Mouse (Mus musculus) stomach, embryonic 14.5 days (tissue): ENCODE data around the gene Rxrb. TPM values are rescaled to one million over a fixed set of nuclear protein-coding genes. Genes with fewer than 3 reads are reported as not detected.

Experiments
- ATAC-seq: fragments of 200-750 bp; cut with Nextera tagmentation; 2 replicates; pipeline ENCODE4 v1.8.0; 2017; ENCODE audit warnings: low read depth, moderate TSS enrichment; ENCODE audit not compliant: insufficient number of reproducible peaks, insufficient read depth, low FRiP score
- H3K27ac ChIP-seq: fragments of 300-500 bp; sonication (generic); 2 replicates; pipeline ENCODE4 v1.5.1; 2014; ENCODE audit warnings: mild to moderate bottlenecking, low read length, moderate library complexity, mixed read lengths
- H3K27me3 ChIP-seq: fragments of 300-500 bp; sonication (generic); 2 replicates; pipeline ENCODE4 v1.6.1; 2014; ENCODE audit warnings: low read length, control low read depth, mixed read lengths; ENCODE audit not compliant: control insufficient read depth, insufficient read depth
- H3K36me3 ChIP-seq: fragments of 300-500 bp; sonication (generic); 2 replicates; pipeline ENCODE4 v1.6.1; 2014; ENCODE audit warnings: mild to moderate bottlenecking, control low read depth, low read length, moderate library complexity, mixed read lengths; ENCODE audit not compliant: control insufficient read depth, insufficient read depth
- H3K4me1 ChIP-seq: fragments of 300-500 bp; sonication (generic); 2 replicates; pipeline ENCODE4 v1.6.1; 2014; ENCODE audit warnings: low read length, control low read depth, mixed read lengths; ENCODE audit not compliant: control insufficient read depth, insufficient read depth
- H3K4me2 ChIP-seq: fragments of 300-500 bp; sonication (generic); replicated peaks from 2 replicates; pipeline ENCODE4 v1.6.1; 2014; ENCODE audit warnings: low read depth, low read length, control low read depth
- H3K4me3 ChIP-seq: fragments of 300-500 bp; sonication (generic); 2 replicates; pipeline ENCODE4 v1.5.1; 2014; ENCODE audit warnings: low read depth, low read length, control low read depth
- H3K9ac ChIP-seq: fragments of 300-500 bp; sonication (generic); replicated peaks from 2 replicates; pipeline ENCODE4 v1.6.1; 2014; ENCODE audit warnings: low read depth, mild to moderate bottlenecking, control low read depth, low read length, moderate library complexity, mixed read lengths
- H3K9me3 ChIP-seq: fragments of 300-500 bp; sonication (generic); 2 replicates; pipeline ENCODE4 v1.6.1; 2016; ENCODE audit warnings: low read depth, low read length, control low read depth; ENCODE audit not compliant: control insufficient read depth
- WGBS: fragments of 180-500 bp; shearing (Covaris S2); extraction: QIAGEN DNeasy Blood & Tissue Kit; methylation state at CpG from one replicate; pipeline ENCODE4 v1.1.7; 2014; 5-methylcytosine and 5-hydroxymethylcytosine counted together
- polyA plus RNA-seq: library from polyadenylated mRNA; unstranded; fragments of >200 nt; fragmentation: Nextera tagmentation; extraction: Ambion mirVana; gene quantifications from 2 replicates; pipeline ENCODE4 v1.2.1, GENCODE M21; 2014

Rxrb gene
- polyA plus RNA-seq, 1 experiment from 2014 or later, result 21.7 TPM

DNA sequence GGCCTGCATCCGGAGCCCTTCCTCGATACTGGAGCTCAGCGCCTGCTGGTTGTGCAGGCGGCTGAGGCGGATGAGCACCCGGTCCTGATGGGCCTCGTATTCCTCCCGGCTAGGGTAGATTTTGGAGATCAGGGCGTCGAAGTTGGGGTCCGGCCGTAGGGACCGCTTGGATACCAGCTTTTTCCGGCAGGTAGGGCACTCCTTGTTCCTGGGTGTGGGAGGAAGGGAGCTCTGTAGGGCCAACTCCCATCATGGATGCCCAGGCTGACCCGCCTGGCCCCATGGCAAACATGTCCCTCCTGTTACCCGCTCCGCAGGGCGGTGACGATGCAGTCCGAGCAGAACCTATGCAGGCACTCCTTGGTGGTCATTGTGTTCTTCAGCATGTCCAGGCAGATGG, 8.6 kb upstream of the Rxrb start:
- no peak overlapping the region for H3K4me2 ChIP-seq
- H3K9me3 ChIP-seq, result no peaks in the 10 kb centered on the region
- WGBS, result 94% methylated on average over 20 of the region's 20 CpGs
- peaks cover 23% of the 10 kb centered on the region for H3K4me1 ChIP-seq
- no peak overlapping the region for H3K27ac ChIP-seq
- ATAC-seq, result no peak
- H3K27me3 ChIP-seq, result no peaks in the 10 kb centered on the region
- no peak overlapping the region for H3K4me3 ChIP-seq
- peaks cover 5% of the 10 kb centered on the region for H3K36me3 ChIP-seq
- H3K9ac ChIP-seq, result no peak overlapping the region

DNA sequence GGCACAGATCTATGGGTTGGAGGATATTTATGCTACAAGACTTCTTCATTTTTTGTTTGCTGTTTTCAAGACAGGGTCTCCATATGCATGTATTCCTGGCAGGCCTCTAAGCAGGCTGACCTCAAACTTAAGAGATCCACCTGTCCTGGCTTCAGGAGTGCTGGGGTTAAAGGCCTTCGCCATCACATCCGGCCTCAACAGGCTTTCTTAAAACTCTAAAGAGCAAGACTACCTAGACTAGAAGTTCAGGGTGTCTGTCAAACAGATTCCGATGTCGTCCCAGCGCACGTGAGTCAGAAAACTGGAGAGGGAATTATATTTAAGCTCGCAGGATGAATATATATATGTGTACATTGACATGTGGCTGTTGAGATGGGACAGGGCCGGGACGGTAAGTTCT, 7.9 kb upstream of the Rxrb start:
- Histone ChIP-seq H3K4me1 (peaks cover 27% of the 10 kb centered on the region), H3K9ac (0 out of 2 replicates have a peak overlapping the region, but pooled peaks have one; percentile 87), H3K36me3 (peaks cover 9% of the 10 kb centered on the region), H3K27me3 (no peaks in the 10 kb centered on the region), H3K4me3 (peak overlapping the region; percentile 90), H3K4me2 (peak overlapping the region; percentile 94), H3K27ac (0 out of 2 replicates have a peak overlapping the region, but pooled peaks have one; percentile 90), H3K9me3 (no peaks in the 10 kb centered on the region)
- ATAC-seq, result no peak
- WGBS, result 59% methylated on average over 9 of the region's 9 CpGs

DNA sequence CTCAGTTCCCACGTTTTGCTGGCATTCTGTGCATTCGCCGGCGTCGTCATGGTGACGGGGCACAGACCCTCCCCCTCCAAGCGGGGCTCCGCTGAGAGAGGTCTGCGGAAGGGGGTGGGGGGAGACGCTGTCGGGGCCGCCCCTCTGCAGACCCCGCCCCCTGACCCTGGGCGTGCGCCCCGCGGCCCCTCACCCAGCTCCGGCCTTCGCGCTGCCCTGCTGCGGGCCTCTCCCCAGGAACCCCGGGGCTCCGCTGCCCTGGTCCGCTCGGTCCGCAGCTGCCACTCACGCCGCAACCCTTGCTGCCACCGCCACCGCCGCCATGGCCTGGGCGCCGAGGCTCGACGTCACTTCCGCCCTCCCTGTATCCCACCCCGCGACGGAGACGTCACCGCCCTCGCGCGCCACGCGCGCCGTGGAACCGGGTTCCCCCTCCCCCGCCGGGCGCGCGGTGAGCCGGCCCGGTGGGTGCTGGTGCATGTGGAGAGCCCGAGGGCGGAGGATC, 7.2 kb upstream of the Rxrb start, which contains the start of gene Ring1:
Gene Ring1 (minus strand): TSS at position 364 of the 505 bp plus-strand sequence.
- H3K27me3 ChIP-seq, result no peaks in the 10 kb centered on the region
- H3K27ac ChIP-seq, result peak within 1 kb of the TSS; percentile 90
- H3K4me3 ChIP-seq, result peak within 1 kb of the TSS; percentile 90
- ATAC-seq, result peak; percentile 71
- no peaks in the 10 kb centered on the region for H3K9me3 ChIP-seq
- H3K4me1 ChIP-seq, result peaks cover 27% of the 10 kb centered on the region
- H3K4me2 ChIP-seq, result peak within 1 kb of the TSS; percentile 94
- H3K36me3 ChIP-seq, result peaks cover 16% of the 10 kb centered on the region
- WGBS, result 2% methylated on average over 48 of the region's 58 CpGs
- peak within 1 kb of the TSS; percentile 87 for H3K9ac ChIP-seq

DNA sequence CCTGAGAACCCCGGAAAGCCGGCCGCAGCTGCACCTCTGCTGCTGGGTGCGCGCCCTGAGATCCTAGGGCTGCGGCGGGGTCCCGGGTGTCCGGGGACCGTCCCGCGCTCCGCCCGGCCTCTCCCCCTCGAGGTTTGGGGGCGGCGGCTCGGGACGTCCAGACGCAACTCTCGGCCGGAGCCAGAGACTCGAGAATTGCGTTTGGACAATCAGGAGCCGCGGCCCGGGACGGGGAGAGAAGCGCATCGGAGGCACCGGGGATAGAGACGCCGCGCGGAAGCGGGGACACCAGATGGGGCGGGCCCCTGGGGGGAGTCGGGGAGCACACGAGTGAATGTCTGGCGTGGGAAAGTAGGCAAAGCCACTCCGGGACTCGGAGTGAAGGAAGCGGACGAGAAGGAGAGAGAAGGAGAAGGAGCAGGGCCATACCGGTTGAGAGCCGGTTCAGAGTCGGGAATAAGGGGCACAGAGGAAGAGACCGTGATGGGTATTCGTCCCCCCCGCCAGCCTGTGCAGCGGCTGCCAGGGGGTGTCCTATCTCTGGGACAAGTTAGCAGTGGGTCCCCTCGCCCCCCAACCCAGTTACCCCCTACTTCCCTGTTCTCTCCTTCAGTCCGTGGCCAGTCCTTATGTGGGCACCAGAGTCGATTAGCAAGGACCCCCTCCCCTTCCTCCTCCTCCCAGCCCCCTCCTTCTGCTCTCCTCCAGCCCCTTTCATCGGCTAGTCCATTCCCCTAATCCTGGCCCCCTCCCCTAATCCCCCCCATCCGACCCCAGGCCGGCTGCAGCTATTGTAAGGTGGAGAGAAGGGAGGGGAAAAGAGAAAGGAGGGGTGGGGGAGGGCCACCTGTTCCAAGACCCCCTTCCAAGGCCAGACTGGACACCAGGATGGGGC, 6.5 kb upstream of the Rxrb start:
- Histone ChIP-seq H3K9me3 (no peaks in the 10 kb centered on the region), H3K4me3 (peak overlapping the region; percentile 90), H3K27me3 (no peaks in the 10 kb centered on the region), H3K4me1 (peaks cover 32% of the 10 kb centered on the region), H3K27ac (peak overlapping the region; percentile 90), H3K36me3 (peaks cover 23% of the 10 kb centered on the region), H3K4me2 (peak overlapping the region; percentile 94), H3K9ac (peak overlapping the region; percentile 87)
- WGBS, result under 1% methylated on average over 55 of the region's 57 CpGs
- ATAC-seq, result peak; percentile 13; the same call in 1 of the 2 replicates

DNA sequence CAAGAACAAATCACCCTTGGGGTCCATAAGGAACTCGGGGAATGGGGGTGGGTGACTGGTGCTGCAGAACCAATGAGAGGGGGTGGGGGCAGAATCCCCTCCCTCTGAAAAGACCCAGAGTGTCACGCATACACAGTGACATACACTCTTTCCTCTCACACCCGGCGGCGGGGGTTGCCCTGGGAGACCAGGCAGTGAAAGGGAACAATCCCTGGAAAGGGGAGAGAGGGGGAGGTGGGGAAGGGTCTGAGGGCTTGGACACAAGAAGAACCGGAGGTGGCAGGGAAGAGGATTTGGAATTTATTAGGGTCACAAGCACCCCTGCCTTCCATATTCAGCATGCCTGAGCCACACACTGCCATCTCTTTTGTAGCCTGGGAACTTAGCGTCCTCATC, 5.9 kb upstream of the Rxrb start:
- H3K4me1 ChIP-seq, result peaks cover 39% of the 10 kb centered on the region
- H3K27ac ChIP-seq, result no peak overlapping the region
- peak overlapping the region; percentile 94 for H3K4me2 ChIP-seq
- WGBS, result 14% methylated on average over 7 of the region's 7 CpGs
- H3K4me3 ChIP-seq, result peak overlapping the region; percentile 90
- H3K36me3 ChIP-seq, result peaks cover 24% of the 10 kb centered on the region
- no peak overlapping the region; the same call in 1 of the 2 replicates for H3K9ac ChIP-seq
- H3K9me3 ChIP-seq, result no peaks in the 10 kb centered on the region
- no peak for ATAC-seq
- no peaks in the 10 kb centered on the region for H3K27me3 ChIP-seq

DNA sequence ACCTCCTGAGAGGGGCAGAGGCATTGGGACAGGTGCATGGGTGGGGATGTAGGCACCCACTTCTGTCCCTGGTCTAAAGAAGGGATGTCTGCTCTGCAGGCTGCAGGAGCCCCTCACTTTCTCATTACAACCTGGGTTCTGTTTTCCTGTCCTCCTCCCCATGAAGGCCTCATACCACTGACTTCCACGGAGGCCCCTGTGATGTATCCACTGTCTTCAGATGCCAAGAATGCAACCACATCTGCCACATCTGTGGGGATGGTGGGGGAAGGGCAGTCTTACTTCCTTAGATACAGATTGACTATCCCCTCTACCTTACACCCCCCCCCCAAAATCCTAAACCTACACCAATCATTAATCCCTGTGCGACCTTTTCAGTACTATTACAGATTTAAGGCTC, 5.4 kb upstream of the Rxrb start:
- H3K4me1 ChIP-seq, result peaks cover 39% of the 10 kb centered on the region
- H3K27me3 ChIP-seq, result no peaks in the 10 kb centered on the region
- ATAC-seq, result no peak
- H3K36me3 ChIP-seq, result peaks cover 24% of the 10 kb centered on the region
- 42% methylated on average over 2 of the region's 2 CpGs for WGBS
- H3K4me3 ChIP-seq, result 0 out of 2 replicates have a peak overlapping the region, but pooled peaks have one; percentile 90
- no peak overlapping the region for H3K27ac ChIP-seq
- H3K4me2 ChIP-seq, result no peak overlapping the region
- no peaks in the 10 kb centered on the region for H3K9me3 ChIP-seq
- no peak overlapping the region for H3K9ac ChIP-seq

DNA sequence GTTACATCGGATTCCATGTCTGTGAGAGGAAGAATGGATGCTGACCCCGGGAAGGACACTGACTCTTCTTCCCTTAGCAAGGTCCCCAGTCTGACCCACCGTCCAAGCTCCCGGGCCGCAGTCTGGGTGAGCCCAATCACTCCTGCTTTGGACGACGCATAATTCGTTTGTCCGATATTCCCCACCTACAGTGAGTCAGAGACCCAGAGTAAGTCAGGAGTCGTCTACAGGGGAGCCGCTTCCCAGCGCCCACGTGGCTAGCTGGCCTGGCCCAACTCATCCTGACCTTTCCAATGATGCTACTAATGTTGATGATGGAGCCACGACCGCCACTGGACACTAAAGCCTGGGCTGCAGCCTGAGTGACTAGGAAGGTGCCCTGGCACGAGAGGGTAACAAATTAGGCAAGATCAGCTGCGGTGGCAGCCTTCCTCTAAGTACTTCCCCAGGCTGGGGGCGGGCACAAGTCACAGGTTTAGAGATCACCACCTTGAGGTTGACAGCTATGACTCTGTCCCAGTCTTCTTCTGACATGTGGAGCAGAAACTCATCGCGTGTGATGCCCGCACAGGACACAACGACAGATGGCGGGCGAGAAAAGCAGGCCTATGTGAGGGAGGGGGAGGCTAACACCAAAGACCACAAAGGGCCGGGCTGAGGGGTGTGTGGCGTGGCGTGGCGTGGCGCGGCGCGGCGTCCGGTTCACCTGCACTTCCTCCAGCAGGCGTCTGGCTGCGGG, 4.5 kb upstream of the Rxrb start:
- H3K9ac ChIP-seq, result peak overlapping the region; percentile 55
- peaks cover 39% of the 10 kb centered on the region for H3K4me1 ChIP-seq
- H3K27me3 ChIP-seq, result no peaks in the 10 kb centered on the region
- WGBS, result 8% methylated on average over 36 of the region's 36 CpGs
- H3K27ac ChIP-seq, result peak overlapping the region; percentile 56
- no peaks in the 10 kb centered on the region for H3K9me3 ChIP-seq
- H3K36me3 ChIP-seq, result peaks cover 19% of the 10 kb centered on the region
- peak overlapping the region; percentile 96 for H3K4me2 ChIP-seq
- H3K4me3 ChIP-seq, result peak overlapping the region; percentile 61
- no peak for ATAC-seq

DNA sequence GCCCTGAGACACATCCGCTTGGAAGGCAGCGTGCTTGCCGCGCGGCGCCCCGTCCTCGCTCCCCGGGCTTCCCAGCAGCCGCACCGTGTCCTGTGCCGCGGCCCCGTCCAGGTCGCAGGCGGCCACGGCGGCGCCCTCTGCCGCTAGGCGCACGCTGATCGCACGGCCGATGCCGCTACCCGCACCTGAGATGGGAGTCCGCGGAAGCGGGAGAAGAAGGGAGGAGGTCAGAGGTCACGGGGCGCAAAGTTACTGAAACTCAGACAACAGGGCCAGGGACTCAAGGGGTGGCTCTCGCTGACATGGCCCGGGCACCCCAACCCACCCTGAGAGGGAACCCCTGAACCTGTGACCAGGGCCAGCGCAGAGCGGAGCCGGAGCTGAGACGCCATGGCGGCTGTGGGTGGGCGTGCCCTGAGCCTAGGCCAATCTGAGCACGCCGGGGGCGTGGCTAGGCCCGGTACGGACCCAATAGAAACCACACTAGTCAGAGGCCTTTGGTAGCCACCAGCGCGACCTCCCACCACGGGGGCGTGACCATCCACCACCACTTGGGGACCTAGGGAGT, 3.9 kb upstream of the Rxrb start, which contains the start of gene H2-Ke6:
Gene H2-Ke6 (minus strand): TSS at position 405 of the 568 bp plus-strand sequence.
- WGBS, result under 1% methylated on average over 49 of the region's 49 CpGs

More for the DNA sequence above, 3.9 kb upstream of the Rxrb start, which contains the start of gene H2-Ke6:
- Histone ChIP-seq H3K4me3 (peak within 1 kb of the TSS; percentile 61), H3K36me3 (peaks cover 19% of the 10 kb centered on the region), H3K4me1 (peaks cover 41% of the 10 kb centered on the region), H3K9me3 (no peaks in the 10 kb centered on the region), H3K27me3 (no peaks in the 10 kb centered on the region), H3K9ac (peak within 1 kb of the TSS; percentile 55), H3K27ac (peak within 1 kb of the TSS; percentile 56), H3K4me2 (peak within 1 kb of the TSS; percentile 96)
- ATAC-seq, result peak; percentile 82
